Mouse (Mus musculus) heart, postnatal 0 days (tissue): ENCODE results near the gene Gm20696. TPM values are rescaled to one million over a fixed set of nuclear protein-coding genes. Genes with fewer than 3 reads are reported as not detected.

Experiments
- ATAC-seq: fragments of 200-750 bp; cut with Nextera tagmentation; 2 replicates; pipeline ENCODE4 v1.8.0; 2017; ENCODE audit warnings: low read depth, moderate number of reproducible peaks, moderate library complexity; ENCODE audit not compliant: insufficient read depth
- DNase-seq: peaks from one replicate; pipeline ENCODE4 v3.0.0-alpha.2; 2016; ENCODE audit warnings: low spot score
- H3K27ac ChIP-seq: fragments of 300-500 bp; sonication (generic); 2 replicates; pipeline ENCODE4 v1.5.1; 2014; ENCODE audit warnings: low read depth, mild to moderate bottlenecking
- H3K27me3 ChIP-seq: fragments of 300-500 bp; sonication (generic); 2 replicates; pipeline ENCODE4 v1.6.1; 2014; ENCODE audit warnings: low read length, mixed read lengths; ENCODE audit not compliant: control insufficient read depth, insufficient read depth
- H3K36me3 ChIP-seq: fragments of 300-500 bp; sonication (generic); replicated peaks from 2 replicates; pipeline ENCODE4 v1.6.1; 2014; ENCODE audit warnings: low read length, mixed read lengths; ENCODE audit not compliant: control insufficient read depth, insufficient read depth
- H3K4me1 ChIP-seq: fragments of 300-500 bp; sonication (generic); 2 replicates; pipeline ENCODE4 v1.6.1; 2014; ENCODE audit warnings: antibody characterized with exemption; ENCODE audit not compliant: control insufficient read depth, insufficient read depth
- H3K4me2 ChIP-seq: fragments of 300-500 bp; sonication (generic); 2 replicates; pipeline ENCODE4 v1.6.1; 2014; ENCODE audit warnings: low read depth, mild to moderate bottlenecking, low read length, moderate library complexity
- H3K4me3 ChIP-seq: fragments of 300-500 bp; sonication (generic); 2 replicates; pipeline ENCODE4 v1.5.1; 2014; ENCODE audit warnings: low read depth, low read length
- H3K9ac ChIP-seq: fragments of 300-500 bp; sonication (generic); replicated peaks from 2 replicates; pipeline ENCODE4 v1.6.1; 2014; ENCODE audit warnings: low read depth, low read length, mixed read lengths
- H3K9me3 ChIP-seq: fragments of 300-500 bp; sonication (generic); replicated peaks from 2 replicates; pipeline ENCODE4 v1.6.1; 2016; ENCODE audit warnings: low read length; ENCODE audit not compliant: control insufficient read depth
- CTCF ChIP-seq: IDR thresholded peaks from 2 replicates; pipeline ENCODE4 v1.5.1; 2016; ENCODE audit warnings: antibody characterized with exemption, control low read depth, low read depth
- EP300 ChIP-seq: IDR thresholded peaks from 2 replicates; pipeline ENCODE4 v1.6.1; 2016; ENCODE audit warnings: antibody characterized with exemption, low read depth
- WGBS: fragments of 180-500 bp; shearing (Covaris S2); extraction: QIAGEN DNeasy Blood & Tissue Kit; methylation state at CpG from one replicate; pipeline ENCODE4 v1.1.7; 2014; 5-methylcytosine and 5-hydroxymethylcytosine counted together
- polyA plus RNA-seq: library from polyadenylated mRNA; unstranded; fragments of >200 nt; fragmentation: Nextera tagmentation; extraction: Ambion mirVana; gene quantifications from 2 replicates; pipeline ENCODE4 v1.2.1, GENCODE M21; 2015
- total RNA-seq: library from RNA; depleted of rRNA; stranded (reverse); fragments of >200 nt; gene quantifications from 2 replicates; pipeline ENCODE4 v1.2.3, GENCODE M21; 2014; ENCODE audit warnings: low replicate concordance

Gene Gm20696
- total and polyA plus RNA-seq, 2 experiments from 2014 or later: 0.95 to 2.0 TPM

- ATAC-seq: no peak
- 29% methylated on average over 3 of the region's 3 CpGs for WGBS
- H3K27me3 ChIP-seq: no peaks in the 10 kb centered on the region
- TF ChIP-seq CTCF (no peak), EP300 (no peak)
- H3K9ac ChIP-seq: no peak overlapping the region
- no peak for DNase-seq
- H3K4me3 ChIP-seq: no peak overlapping the region
- no peak overlapping the region for H3K27ac ChIP-seq
- H3K9me3 ChIP-seq: no peaks in the 10 kb centered on the region
- no peak overlapping the region for H3K4me2 ChIP-seq
- H3K36me3 ChIP-seq: no peaks in the 10 kb centered on the region
- no peaks in the 10 kb centered on the region for H3K4me1 ChIP-seq
Observed at GRCm38 (mm10) chr6:99660443-99660842, 6.2 kb downstream of the Gm20696 start.

GRCm38 (mm10) chr6:99658586-99658985, 8.0 kb downstream of the Gm20696 start:
- ATAC-seq (no peak), DNase-seq (no peak)
- no peaks in the 10 kb centered on the region for H3K27me3 ChIP-seq
- 69% methylated on average over 10 of the region's 10 CpGs for WGBS
- no peaks in the 10 kb centered on the region for H3K36me3 ChIP-seq
- H3K4me3 ChIP-seq: no peak overlapping the region
- no peaks in the 10 kb centered on the region for H3K9me3 ChIP-seq
- no peak overlapping the region for H3K27ac ChIP-seq
- H3K9ac ChIP-seq: no peak overlapping the region
- TF ChIP-seq EP300 (no peak), CTCF (no peak)
- no peak overlapping the region for H3K4me2 ChIP-seq
- no peaks in the 10 kb centered on the region for H3K4me1 ChIP-seq

DNA sequence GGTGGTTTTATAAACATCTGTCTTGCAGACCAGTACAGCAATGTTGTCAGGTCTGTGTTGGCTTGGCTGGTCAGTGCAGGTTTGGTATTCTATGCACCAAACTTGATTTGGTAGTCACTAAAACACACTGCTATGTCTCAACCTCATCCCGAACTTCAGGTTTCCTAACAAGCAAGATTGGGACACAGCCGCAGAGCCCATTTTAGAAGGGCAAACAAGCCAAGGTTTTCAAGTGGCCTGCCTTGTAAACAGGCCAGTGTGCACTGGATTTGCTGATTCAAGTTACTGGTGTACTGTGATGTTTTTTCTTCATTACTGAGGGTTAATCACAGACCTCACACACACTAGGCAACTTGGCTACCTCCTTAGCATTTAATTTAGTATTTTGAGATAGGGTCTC, 10.5 kb downstream of the Gm20696 start:
- Histone ChIP-seq H3K4me1 (no peaks in the 10 kb centered on the region), H3K27me3 (no peaks in the 10 kb centered on the region), H3K4me3 (no peak overlapping the region), H3K9me3 (no peaks in the 10 kb centered on the region), H3K9ac (no peak overlapping the region), H3K4me2 (no peak overlapping the region; the same call in 1 of the 2 replicates), H3K27ac (no peak overlapping the region), H3K36me3 (no peaks in the 10 kb centered on the region)
- WGBS: 86% methylated on average over 2 of the region's 2 CpGs
- DNase-seq: no peak
- TF ChIP-seq CTCF (no peak), EP300 (no peak)
- ATAC-seq: no peak

DNA sequence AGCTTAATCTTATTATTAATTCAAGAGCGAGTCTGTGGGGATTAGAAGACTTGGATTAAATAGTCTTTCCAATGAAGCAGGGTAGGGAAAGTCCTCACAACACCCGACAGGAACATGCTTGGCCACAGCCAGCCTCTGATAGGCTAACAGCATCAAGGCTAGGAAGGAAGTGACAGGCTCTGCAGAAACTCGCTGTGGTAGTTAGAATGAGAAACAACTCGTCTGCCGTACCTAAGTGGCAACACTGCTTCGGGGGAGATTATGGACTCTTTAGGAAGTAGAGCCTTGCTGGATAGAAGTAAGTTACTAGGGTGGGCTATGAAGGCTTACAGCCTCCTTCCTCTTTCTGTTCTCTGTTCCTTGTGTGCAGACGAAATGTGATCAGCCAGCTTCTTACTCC, 11.1 kb downstream of the Gm20696 start:
- H3K36me3 ChIP-seq: no peaks in the 10 kb centered on the region
- no peak overlapping the region for H3K4me3 ChIP-seq
- H3K9ac ChIP-seq: no peak overlapping the region
- no peaks in the 10 kb centered on the region for H3K9me3 ChIP-seq
- H3K4me2 ChIP-seq: no peak overlapping the region; the same call in 1 of the 2 replicates
- H3K27ac ChIP-seq: no peak overlapping the region
- no peaks in the 10 kb centered on the region for H3K27me3 ChIP-seq
- 47% methylated on average over 7 of the region's 7 CpGs for WGBS
- TF ChIP-seq EP300: no peak
- TF ChIP-seq CTCF: no peak
- no peak for DNase-seq
- no peak for ATAC-seq
- H3K4me1 ChIP-seq: no peaks in the 10 kb centered on the region

- H3K27me3 ChIP-seq: no peaks in the 10 kb centered on the region
- no peak overlapping the region for H3K4me3 ChIP-seq
- no peak overlapping the region for H3K9ac ChIP-seq
- H3K4me2 ChIP-seq: no peak overlapping the region
- H3K9me3 ChIP-seq: no peaks in the 10 kb centered on the region
- 29% methylated on average over 5 of the region's 5 CpGs for WGBS
- DNase-seq (no peak), ATAC-seq (no peak)
- no peak overlapping the region for H3K27ac ChIP-seq
- no peaks in the 10 kb centered on the region for H3K36me3 ChIP-seq
- TF ChIP-seq CTCF (no peak), EP300 (no peak)
- no peaks in the 10 kb centered on the region for H3K4me1 ChIP-seq
Observed at GRCm38 (mm10) chr6:99654343-99654742, 12.3 kb downstream of the Gm20696 start.

- no peak overlapping the region for H3K9ac ChIP-seq
- no peak overlapping the region for H3K27ac ChIP-seq
- H3K4me1 ChIP-seq: no peaks in the 10 kb centered on the region
- H3K27me3 ChIP-seq: no peaks in the 10 kb centered on the region
- WGBS: 59% methylated on average over 2 of the region's 2 CpGs
- no peaks in the 10 kb centered on the region for H3K36me3 ChIP-seq
- no peak for DNase-seq
- H3K4me3 ChIP-seq: no peak overlapping the region
- no peak for ATAC-seq
- no peak overlapping the region for H3K4me2 ChIP-seq
- no peak for TF ChIP-seq EP300
- TF ChIP-seq CTCF: no peak
- H3K9me3 ChIP-seq: no peaks in the 10 kb centered on the region
Observed at GRCm38 (mm10) chr6:99652341-99652740, 14.3 kb downstream of the Gm20696 start.
